Mouse (Mus musculus) embryonic facial prominence, embryonic 14.5 days (tissue): ENCODE results near the gene Mosmo. TPM values are rescaled to one million over a fixed set of nuclear protein-coding genes. Genes with fewer than 3 reads are reported as not detected.

Experiments used
- ATAC-seq: fragments of 200-750 bp; cut with Nextera tagmentation; 2 replicates; pipeline ENCODE4 v1.8.0; 2017; ENCODE audit warnings: low read depth, moderate number of reproducible peaks, moderate TSS enrichment
- DNase-seq: peaks from one replicate; pipeline ENCODE4 v3.0.0-alpha.2; 2015; ENCODE audit warnings: low spot score
- H3K27ac ChIP-seq: fragments of 300-500 bp; sonication (generic); replicated peaks from 2 replicates; pipeline ENCODE4 v1.5.1; 2014; ENCODE audit warnings: low read depth, mild to moderate bottlenecking, low read length, moderate library complexity
- H3K27me3 ChIP-seq: fragments of 300-500 bp; sonication (generic); replicated peaks from 2 replicates; pipeline ENCODE4 v1.6.1; 2014; ENCODE audit warnings: low read length; ENCODE audit not compliant: control insufficient read depth, insufficient read depth
- H3K36me3 ChIP-seq: fragments of 300-500 bp; sonication (generic); 2 replicates; pipeline ENCODE4 v1.6.1; 2014; ENCODE audit warnings: low read length, mixed read lengths; ENCODE audit not compliant: control insufficient read depth, insufficient read depth
- H3K4me1 ChIP-seq: fragments of 300-500 bp; sonication (generic); 2 replicates; pipeline ENCODE4 v1.6.1; 2014; ENCODE audit warnings: antibody characterized with exemption, low read length; ENCODE audit not compliant: control insufficient read depth, insufficient read depth
- H3K4me2 ChIP-seq: fragments of 300-500 bp; sonication (generic); 2 replicates; pipeline ENCODE4 v1.6.1; 2014; ENCODE audit warnings: low read depth, mild to moderate bottlenecking, low read length, moderate library complexity, mixed read lengths
- H3K4me3 ChIP-seq: fragments of 300-500 bp; sonication (generic); 2 replicates; pipeline ENCODE4 v1.5.1; 2014; ENCODE audit warnings: low read depth, mild to moderate bottlenecking, low read length
- H3K9ac ChIP-seq: fragments of 300-500 bp; sonication (generic); 2 replicates; pipeline ENCODE4 v1.6.1; 2014; ENCODE audit warnings: low read depth, mild to moderate bottlenecking, low read length, moderate library complexity, mixed read lengths
- H3K9me3 ChIP-seq: fragments of 300-500 bp; sonication (generic); 2 replicates; pipeline ENCODE4 v1.6.1; 2016; ENCODE audit warnings: low read length; ENCODE audit not compliant: control insufficient read depth
- WGBS: fragments of 180-500 bp; shearing (Covaris S2); extraction: QIAGEN DNeasy Blood & Tissue Kit; methylation state at CpG from one replicate; pipeline ENCODE4 v1.1.7; 2014; 5-methylcytosine and 5-hydroxymethylcytosine counted together
- polyA plus RNA-seq: library from polyadenylated mRNA; unstranded; fragments of >200 nt; fragmentation: Nextera tagmentation; extraction: Ambion mirVana; gene quantifications from 2 replicates; pipeline ENCODE4 v1.2.1, GENCODE M21; 2014

Gene Mosmo
- polyA plus RNA-seq, 1 experiment from 2014 or later = 15.6 TPM

DNA sequence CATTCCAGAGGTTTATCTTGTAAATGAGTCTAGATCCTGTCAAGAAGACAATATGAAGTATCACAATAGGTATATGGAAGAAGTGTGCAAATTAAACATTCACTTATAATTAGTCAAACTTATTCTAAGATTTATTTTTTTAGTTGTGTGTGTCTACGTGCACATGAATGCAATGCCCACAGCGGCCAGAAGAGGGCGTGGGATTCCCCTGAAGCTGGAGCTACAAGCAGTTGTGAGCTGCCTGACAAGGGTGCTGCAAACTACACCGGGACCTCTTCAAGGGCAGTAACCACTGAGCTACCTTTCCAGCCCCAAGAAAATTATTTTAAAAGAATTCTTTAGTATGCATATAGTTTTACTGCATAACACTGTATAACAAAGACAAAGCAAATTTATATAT is 13.2 kb downstream of the Mosmo start:
- Histone ChIP-seq H3K4me2 (no peak overlapping the region), H3K9me3 (no peaks in the 10 kb centered on the region), H3K27me3 (no peaks in the 10 kb centered on the region), H3K4me3 (no peak overlapping the region), H3K27ac (no peak overlapping the region), H3K4me1 (no peaks in the 10 kb centered on the region), H3K9ac (no peak overlapping the region), H3K36me3 (peaks cover 13% of the 10 kb centered on the region)
- no peak for ATAC-seq
- no peak for DNase-seq
- WGBS = 64% methylated on average over 4 of the region's 4 CpGs

DNA sequence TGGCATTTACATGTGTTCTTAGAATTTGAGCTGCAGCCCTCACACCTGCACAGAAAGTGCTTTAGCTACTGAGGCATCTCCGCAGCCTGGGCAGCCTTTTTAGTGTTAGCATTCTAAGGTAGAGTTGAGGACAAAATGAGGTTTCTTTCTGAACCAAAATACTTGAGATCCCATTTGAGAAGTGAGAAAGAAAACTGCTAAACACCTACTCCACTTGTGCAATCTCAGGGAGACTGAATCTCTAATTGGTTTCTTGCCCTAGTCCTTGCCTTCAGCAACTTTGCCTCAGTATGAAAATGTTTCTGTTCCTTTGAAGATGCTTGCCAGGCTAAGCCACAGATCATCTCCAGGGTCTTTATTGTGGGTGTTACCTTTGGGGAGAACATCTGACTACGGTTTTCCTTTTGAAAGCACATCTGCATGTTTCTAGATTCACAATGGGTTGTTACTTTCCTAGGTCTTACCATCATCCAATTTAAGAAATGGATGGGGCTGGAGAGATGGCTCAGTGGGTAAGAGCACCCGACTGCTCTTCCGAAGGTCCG is 16.5 kb downstream of the Mosmo start:
- ATAC-seq (no peak), DNase-seq (no peak)
- no peak overlapping the region for H3K27ac ChIP-seq
- H3K4me3 ChIP-seq = no peak overlapping the region
- WGBS = 94% methylated on average over 5 of the region's 5 CpGs
- H3K9me3 ChIP-seq = no peaks in the 10 kb centered on the region
- no peak overlapping the region for H3K9ac ChIP-seq
- H3K36me3 ChIP-seq = peaks cover 13% of the 10 kb centered on the region
- H3K4me2 ChIP-seq = no peak overlapping the region
- H3K4me1 ChIP-seq = no peaks in the 10 kb centered on the region
- no peaks in the 10 kb centered on the region for H3K27me3 ChIP-seq

- Histone ChIP-seq H3K4me1 (no peaks in the 10 kb centered on the region), H3K27ac (no peak overlapping the region), H3K27me3 (no peaks in the 10 kb centered on the region), H3K4me3 (no peak overlapping the region), H3K4me2 (no peak overlapping the region), H3K9ac (no peak overlapping the region), H3K9me3 (no peaks in the 10 kb centered on the region), H3K36me3 (peaks cover 13% of the 10 kb centered on the region)
- no peak for DNase-seq
- 44% methylated on average over 6 of the region's 6 CpGs for WGBS
- no peak for ATAC-seq
Measured at GRCm38 (mm10) chr7:120695196-120695595, 17.8 kb downstream of the Mosmo start.

- Histone ChIP-seq H3K27me3 (no peaks in the 10 kb centered on the region), H3K36me3 (peaks cover 12% of the 10 kb centered on the region; the same call in 1 of the 2 replicates), H3K9me3 (no peaks in the 10 kb centered on the region), H3K4me2 (no peak overlapping the region), H3K9ac (no peak overlapping the region), H3K4me1 (no peaks in the 10 kb centered on the region), H3K4me3 (no peak overlapping the region), H3K27ac (no peak overlapping the region)
- ATAC-seq (no peak), DNase-seq (no peak)
- 88% methylated on average over 1 of the region's 1 CpGs for WGBS
Measured at GRCm38 (mm10) chr7:120695641-120696040, 18.2 kb downstream of the Mosmo start.

DNA sequence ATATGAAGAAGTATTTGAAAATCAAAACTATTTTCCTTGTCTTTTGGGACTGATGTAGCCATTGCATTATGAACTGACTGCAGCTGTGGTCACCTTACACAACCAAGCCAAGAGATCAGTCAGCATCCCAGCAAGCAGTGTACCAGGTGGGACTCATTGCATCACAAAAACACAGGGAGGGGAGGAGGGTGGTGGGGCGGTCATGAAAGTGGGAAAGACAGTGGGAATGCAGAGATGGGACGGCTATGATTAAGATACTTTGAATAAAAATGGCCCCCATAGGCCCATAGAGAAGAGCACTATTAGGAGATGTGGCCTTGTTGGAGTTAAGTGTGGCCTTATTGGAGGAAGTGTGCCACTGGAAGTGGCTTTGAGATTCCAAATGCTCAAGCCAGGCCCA is 18.9 kb downstream of the Mosmo start:
- no peak overlapping the region for H3K9ac ChIP-seq
- DNase-seq (no peak), ATAC-seq (no peak)
- H3K36me3 ChIP-seq = 0 out of 2 replicates have a peak, but pooled peaks cover 6% of the 10 kb centered on the region
- H3K4me1 ChIP-seq = no peaks in the 10 kb centered on the region
- H3K9me3 ChIP-seq = no peaks in the 10 kb centered on the region
- no peak overlapping the region for H3K4me3 ChIP-seq
- H3K27ac ChIP-seq = no peak overlapping the region
- WGBS = 84% methylated on average over 2 of the region's 2 CpGs
- H3K27me3 ChIP-seq = no peaks in the 10 kb centered on the region
- no peak overlapping the region for H3K4me2 ChIP-seq

- H3K4me3 ChIP-seq = no peak overlapping the region
- H3K36me3 ChIP-seq = no peaks in the 10 kb centered on the region
- no peaks in the 10 kb centered on the region for H3K27me3 ChIP-seq
- no peaks in the 10 kb centered on the region for H3K4me1 ChIP-seq
- H3K27ac ChIP-seq = no peak overlapping the region
- no peak for ATAC-seq
- no peak overlapping the region for H3K9ac ChIP-seq
- H3K4me2 ChIP-seq = no peak overlapping the region
- 90% methylated on average over 6 of the region's 6 CpGs for WGBS
- H3K9me3 ChIP-seq = no peaks in the 10 kb centered on the region
- no peak for DNase-seq
Measured at GRCm38 (mm10) chr7:120699586-120699985, 22.2 kb downstream of the Mosmo start.

DNA sequence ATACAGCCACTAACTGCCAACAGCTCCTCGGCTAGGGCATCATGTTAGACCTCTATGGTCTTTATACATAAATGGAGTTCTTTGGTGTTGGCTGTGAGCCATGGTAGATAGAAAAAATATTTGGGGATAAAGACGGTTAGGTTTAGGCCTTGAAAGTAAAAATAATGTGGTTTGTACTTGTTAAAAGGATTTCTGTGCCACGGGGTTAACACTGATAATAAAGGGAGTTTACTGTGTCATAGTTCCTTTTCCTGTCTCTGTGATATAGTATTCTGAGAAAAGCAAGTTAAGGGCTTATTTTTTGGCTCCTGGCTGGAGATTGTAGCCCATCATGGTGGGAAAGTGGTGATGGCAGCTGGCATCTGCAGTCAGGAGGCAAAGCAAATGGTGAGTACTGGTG is 26.5 kb downstream of the Mosmo start:
- DNase-seq = no peak
- H3K4me2 ChIP-seq = no peak overlapping the region
- no peak for ATAC-seq
- no peaks in the 10 kb centered on the region for H3K36me3 ChIP-seq
- H3K4me1 ChIP-seq = no peaks in the 10 kb centered on the region
- H3K27me3 ChIP-seq = no peaks in the 10 kb centered on the region
- H3K27ac ChIP-seq = no peak overlapping the region
- WGBS = 73% methylated on average over 3 of the region's 3 CpGs
- no peaks in the 10 kb centered on the region for H3K9me3 ChIP-seq
- H3K4me3 ChIP-seq = no peak overlapping the region
- no peak overlapping the region for H3K9ac ChIP-seq

GRCm38 (mm10) chr7:120712071-120712470 is 34.7 kb downstream of the Mosmo start:
- H3K9me3 ChIP-seq = no peaks in the 10 kb centered on the region
- DNase-seq (no peak), ATAC-seq (no peak)
- H3K9ac ChIP-seq = no peak overlapping the region
- H3K4me1 ChIP-seq = no peaks in the 10 kb centered on the region
- no peak overlapping the region for H3K4me3 ChIP-seq
- H3K36me3 ChIP-seq = no peaks in the 10 kb centered on the region
- no peak overlapping the region for H3K4me2 ChIP-seq
- H3K27me3 ChIP-seq = no peaks in the 10 kb centered on the region
- WGBS = 96% methylated on average over 2 of the region's 2 CpGs
- H3K27ac ChIP-seq = no peak overlapping the region

- no peaks in the 10 kb centered on the region for H3K36me3 ChIP-seq
- H3K4me3 ChIP-seq = no peak overlapping the region
- no peaks in the 10 kb centered on the region for H3K4me1 ChIP-seq
- H3K9ac ChIP-seq = no peak overlapping the region
- H3K27me3 ChIP-seq = no peaks in the 10 kb centered on the region
- DNase-seq (no peak), ATAC-seq (no peak)
- 95% methylated on average over 2 of the region's 2 CpGs for WGBS
- no peak overlapping the region for H3K4me2 ChIP-seq
- H3K27ac ChIP-seq = no peak overlapping the region
- no peaks in the 10 kb centered on the region for H3K9me3 ChIP-seq
Measured at GRCm38 (mm10) chr7:120713225-120713624, 35.8 kb downstream of the Mosmo start.
